Mouse (Mus musculus) adrenal gland, adult 8-10 months (tissue): ENCODE data around the gene Mxra8. TPM values are rescaled to one million over a fixed set of nuclear protein-coding genes. Genes with fewer than 3 reads are reported as not detected.

Experiments used
- DNase-seq: peaks from one replicate; pipeline ENCODE4 v3.0.0; 2022
- total RNA-seq, 4 experiments: library from RNA; stranded (reverse); gene quantifications; 2 replicates each; pipeline ENCODE4 v1.2.4; 2022

Mxra8 gene
- total RNA-seq: 10 to 100 TPM; 45.1 to 93.9 (median 66.8) TPM

DNA sequence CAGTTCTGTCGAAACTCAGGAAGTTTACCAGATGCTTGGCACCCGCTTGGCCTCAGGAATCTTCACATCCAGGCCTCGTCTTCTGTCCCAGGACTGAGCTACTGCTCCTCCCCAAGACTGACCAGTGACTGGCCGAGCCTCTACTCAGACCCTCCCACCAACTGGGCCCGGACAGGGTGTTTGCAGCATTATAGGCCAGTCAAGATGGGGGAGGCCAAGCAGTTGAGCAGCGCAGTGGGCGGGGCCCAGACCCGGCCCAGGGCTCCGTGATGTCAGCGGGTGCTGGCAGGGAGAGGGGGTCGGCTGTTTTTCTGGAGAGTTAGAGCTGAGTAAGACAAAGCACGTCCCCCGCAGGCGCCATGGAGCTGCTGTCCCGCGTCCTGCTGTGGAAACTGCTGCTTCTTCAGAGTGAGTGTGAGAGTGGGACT lies at the start of gene Mxra8:
Gene Mxra8, plus strand, starts transcription at position 198 of the 428 bp plus-strand sequence.
- peak; percentile 79 for DNase-seq

DNA sequence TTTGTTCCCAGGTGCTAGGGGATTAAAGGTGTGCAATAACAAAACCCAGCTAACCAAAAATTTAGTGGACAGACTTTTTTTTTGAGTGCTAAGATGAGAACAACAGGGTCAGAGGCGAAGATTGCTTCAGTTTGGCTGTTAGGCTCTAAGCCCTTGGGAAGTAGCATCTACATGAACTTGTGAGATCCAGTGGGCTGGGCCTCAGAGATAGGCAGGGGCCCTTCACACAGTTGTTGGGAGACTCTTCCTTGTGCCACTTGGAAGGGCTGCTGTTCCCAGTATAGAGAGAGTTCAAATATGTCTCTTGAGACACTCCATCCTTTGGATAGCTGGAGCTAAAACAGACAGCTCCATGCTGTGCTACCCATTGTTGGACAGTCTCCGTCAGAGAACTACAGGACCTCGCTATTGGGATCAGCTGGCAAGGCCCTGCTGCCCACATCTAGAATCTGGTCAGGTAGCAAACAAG lies 49.4 kb upstream of the Mxra8 start, which contains the start of gene Ankrd65:
Gene Ankrd65, plus strand, starts transcription at position 419 of the 469 bp plus-strand sequence.
- DNase-seq: no peak

DNA sequence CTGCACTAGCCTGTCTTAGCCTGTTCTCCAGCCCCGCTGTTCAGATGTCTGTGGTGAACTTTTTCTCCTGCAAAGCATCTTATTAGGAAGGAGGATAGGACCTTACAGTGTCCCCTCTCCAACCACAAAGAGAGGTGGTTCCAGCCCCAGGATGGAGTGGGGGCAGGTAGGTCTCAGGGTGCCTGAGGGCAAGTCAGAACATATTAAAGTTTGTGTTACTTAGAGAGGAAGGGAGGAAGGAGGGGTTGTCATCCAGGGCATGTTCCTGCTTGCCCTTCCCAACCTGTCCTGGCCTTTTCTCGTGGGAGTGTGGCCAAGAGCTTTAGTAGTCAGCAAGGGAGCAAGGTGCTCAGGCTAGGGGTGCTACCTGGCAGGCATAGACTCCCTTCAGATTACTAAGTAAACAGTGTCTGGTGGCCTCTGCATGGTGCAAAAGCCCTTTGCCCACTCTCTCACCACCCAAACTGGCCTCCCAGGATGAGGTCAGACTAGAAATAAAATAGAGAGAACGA lies 48.8 kb upstream of the Mxra8 start:
- DNase-seq: no peak

DNA sequence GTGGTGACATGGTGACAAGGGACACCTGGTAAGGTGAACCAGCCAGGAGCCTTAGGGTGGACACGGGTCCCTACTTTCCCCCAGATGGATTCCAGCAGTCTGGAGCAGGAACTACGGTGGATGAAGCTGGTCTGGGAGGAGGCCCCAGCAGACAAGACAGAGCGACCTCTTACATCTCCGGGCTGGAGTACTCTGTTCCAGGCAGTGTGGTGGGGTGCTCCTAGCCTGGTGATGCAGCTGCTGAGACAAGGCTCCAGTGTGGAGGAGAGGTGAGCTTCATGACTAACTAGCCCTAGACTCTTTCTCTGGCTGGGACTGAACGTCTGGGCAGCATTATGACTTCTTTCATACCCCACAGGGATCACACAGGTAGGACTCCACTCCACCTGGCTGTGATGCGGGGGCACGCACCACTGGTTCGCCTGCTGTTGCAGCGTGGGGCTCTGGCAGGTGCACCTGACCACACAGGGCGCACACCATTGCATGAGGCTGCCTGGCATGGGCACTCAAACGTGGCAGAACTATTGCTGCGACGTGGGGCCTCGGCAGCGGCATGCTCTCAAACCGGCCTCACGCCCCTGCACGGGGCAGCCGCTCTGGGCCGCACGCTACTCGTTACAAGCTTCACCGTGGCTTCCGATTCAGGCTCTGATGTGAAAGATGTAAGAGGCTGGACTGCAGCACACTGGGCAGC lies 48.1 kb upstream of the Mxra8 start:
- no peak for DNase-seq

DNA sequence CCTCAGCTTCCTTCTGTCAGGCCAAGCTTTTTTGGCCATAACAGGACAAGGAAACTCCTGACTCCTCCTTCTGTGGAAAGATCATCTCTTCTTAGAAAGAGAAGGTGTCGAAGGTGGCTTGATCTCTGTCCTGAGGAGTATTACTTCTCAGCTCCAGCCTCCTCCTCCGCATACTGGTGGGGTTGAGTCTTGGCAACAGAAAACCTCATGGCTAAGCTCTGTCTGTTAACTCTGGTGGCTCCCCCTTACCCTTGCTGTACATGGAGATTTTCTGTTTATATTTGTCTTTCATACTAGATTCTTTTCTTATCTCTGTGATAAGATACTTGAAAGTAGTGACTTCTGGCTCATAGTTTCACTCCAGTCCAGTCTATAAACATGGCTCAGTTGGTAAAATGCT lies 45.8 kb upstream of the Mxra8 start:
- no peak for DNase-seq

DNA sequence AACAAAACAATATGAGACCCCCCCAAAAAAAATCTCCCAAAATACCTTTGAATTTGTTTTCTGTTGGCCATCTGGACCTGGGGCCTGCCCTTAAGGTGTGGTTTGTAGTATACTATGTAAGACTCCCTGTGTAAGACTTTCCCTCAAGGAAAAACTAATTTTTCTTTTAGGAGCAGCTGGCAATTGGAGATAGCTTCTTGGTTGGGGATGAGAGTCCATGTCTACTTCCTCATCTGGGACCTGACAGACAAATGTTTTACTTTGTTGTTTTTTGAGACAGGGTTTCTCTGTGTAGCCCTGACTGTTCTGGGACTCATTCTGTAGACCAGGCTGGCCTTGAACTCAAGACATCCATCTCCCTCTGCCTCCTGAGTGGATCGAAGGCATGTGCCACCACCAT lies 37.4 kb upstream of the Mxra8 start:
- DNase-seq: no peak

DNA sequence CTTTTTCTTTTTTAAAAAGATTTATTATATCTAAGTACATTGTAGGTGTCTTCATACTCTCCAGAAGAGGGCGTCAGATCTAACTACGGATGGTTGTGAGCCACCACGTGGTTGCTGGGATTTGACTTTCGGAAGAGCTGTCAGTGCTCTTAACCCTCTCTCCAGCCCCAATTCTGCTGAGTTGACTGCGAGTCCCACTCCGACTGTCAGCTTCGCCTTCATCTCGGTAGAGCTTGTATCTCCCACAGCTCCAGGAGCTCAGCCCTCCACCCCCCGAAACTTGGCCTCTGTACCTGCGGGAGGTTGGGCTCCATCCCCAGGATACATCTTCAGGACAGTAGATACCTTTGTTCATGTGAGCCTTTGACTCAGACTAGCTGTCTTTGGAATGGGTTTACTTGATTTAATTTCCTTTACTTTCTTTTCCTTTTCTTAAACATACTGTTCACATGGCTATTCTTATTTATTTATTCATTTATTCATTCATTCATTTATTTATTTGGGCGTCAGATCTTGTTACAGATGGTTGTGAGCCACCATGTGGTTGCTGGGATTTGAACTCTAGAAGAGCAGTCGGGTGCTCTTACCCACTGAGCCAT lies 36.6 kb upstream of the Mxra8 start, which contains the start of gene Mrpl20:
Gene Mrpl20, plus strand, starts transcription at position 138 of the 599 bp plus-strand sequence.
- no peak for DNase-seq

DNA sequence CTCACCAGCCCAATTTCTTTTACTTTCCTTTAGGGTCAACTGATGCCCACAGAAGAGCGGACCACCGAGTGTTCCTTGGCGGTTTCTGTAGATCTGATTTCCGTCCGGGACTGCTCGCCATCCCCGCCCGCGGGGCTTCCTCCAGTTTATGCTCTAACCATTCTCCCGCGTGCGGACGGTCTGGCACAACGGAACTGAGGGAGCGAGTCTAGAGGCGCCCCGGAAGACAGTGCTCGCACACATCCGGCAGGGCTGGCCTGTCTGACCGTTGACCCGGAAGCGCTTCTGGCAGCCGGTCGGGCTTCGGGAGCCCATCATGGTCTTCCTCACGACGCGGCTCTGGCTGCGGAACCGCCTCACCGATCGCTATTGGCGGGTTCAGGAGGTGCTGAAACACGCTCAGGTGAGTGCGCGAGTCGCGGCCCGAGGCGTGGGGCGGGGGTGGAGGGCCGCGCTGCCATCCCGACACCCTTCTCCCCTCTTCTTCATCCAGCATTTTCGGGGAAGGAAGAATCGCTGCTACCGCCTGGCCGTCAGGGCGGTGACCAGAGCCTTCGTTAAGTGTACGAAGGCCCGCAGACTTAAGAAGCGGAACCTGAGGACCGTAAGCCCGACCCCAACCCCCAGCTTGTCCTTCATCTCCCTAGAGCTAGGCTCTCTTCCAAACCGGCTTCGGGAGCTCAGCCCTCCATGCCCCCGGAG lies 36.0 kb upstream of the Mxra8 start:
- peak; percentile 92 for DNase-seq

DNA sequence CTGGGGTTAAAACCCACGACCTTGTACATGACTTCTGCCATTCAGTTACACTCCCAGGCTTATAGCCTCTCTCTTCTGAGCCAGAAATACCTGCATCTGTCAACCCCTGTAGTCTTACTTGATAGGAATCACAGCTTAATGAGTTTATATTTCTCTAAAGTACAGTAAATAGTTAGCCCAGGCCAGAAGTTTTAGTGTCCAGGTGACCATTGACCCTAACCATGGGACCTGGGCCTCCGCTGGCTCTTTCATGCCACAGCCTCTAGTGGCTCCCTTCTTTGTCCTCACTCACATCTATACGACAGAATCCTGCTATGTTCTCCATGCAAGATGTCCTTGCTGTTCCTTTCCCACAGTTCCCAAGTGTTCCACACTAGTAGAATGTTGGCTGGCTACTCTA lies 31.6 kb upstream of the Mxra8 start:
- DNase-seq: no peak

DNA sequence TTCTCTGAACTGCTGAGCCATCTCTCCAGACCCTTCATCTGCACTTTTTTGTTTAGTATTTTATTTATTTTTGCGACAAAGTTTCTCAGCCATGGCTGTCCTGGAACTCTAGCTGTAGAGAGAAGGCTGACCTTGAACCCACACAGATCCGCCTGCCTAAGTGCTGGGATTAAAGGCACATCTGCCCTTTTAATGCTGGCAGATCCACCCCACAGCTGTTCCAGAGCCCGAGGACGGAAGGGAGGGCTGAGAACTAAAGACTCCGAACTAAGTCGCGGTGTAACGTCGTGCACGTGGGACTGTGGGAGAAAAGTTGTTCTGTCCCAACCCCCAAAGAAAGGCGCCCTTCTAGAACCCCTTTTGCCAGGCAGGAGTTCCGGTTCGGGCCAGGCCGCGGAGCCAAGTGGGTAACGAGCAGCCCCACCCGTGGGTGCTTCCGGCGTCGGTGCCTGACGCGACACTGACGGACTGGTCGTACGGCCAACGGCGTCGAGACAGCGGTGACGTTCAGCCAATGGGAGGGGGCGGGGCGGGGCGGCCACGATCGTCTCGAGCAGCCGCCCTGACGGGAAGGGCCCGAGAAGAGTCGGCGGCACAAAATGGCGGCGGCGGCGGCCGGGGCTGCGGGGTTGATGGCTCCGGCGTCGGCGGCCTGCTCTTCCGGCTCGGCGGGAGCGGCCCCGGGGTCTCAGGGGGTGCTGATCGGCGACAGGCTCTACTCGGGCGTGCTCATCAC lies 27.4 kb upstream of the Mxra8 start, which contains the start of gene Ccnl2:
Gene Ccnl2, plus strand, starts transcription at position 561 of the 736 bp plus-strand sequence.
- DNase-seq: peak; percentile 94

DNA sequence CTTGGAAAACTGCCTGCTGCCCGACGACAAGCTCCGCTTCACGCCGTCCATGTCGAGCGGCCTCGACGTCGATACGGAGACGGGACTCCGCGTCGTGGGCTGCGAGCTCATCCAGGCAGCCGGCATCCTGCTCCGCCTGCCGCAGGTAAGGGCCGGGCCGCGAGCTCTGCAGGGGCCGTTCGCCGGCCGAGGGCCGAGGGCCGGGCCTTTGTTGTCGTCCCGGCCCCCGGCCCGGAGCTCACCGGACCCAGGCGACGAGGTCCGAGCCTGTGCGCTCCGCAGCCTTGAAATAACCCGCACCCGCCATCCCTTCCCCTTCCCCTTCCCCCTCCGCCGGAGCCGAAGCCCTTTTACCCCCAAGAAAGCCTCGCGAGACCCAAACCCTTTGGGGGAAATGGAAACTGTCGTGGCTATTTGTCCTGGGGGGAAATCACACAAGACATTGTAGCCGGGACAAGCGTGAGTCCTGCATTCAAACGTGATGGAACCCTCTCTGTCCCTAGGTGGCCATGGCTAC lies 26.8 kb upstream of the Mxra8 start:
- peak; percentile 36 for DNase-seq

DNA sequence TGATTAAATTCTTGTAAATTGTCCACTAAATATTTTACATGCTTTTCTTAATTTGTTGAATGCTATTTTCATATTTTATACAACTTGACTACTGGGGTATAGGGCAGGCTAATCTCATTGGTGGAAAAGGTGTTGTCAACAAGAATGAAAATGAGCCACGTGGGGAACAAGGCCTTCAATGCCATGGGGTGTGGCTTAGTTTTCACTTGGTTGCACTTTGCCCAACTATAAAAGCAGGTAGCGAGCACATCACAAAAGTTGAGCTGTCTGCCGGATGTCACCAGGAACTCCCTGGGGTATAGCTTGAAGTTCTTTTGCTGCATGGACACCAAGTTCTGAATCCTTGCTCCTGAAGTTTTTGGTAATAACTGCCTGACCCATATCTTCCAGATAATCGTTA lies 21.9 kb upstream of the Mxra8 start:
- DNase-seq: no peak

DNA sequence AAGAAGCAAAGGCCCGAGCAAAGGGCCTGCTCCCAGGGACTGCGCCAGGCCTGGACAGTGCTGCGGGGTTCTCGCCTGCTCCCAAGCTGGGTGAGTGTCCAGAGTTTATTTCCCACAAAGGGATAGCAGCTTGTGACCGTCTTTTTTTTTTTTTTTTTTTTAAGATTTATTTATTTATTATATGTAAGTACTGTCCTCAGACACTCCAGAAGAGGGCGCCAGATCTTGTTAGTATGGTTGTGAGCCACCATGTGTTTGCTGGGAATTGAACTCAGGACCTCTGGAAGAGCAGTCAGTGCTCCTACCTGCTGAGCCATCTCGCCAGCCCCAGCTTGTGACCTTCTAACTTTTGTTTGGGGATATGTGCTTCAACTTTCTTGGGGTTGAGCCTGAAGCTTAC lies 18.5 kb upstream of the Mxra8 start:
- no peak for DNase-seq

DNA sequence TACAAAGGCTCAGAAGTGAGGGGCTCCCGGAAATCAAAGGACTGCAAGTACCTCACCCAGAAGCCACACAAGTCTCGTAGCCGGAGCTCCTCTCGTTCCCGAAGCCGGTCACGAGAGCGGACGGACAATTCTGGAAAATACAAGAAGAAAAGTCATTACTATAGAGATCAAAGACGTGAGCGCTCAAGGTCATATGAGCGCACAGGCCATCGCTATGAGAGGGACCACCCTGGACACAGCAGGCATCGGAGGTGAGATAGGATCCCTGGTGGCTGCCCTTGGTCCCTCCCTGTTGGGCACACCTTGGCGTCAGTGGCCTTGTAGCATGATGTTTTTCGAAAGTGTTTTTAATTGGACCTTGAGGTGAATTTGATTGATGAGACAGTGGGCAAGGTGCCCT lies 16.0 kb upstream of the Mxra8 start:
- DNase-seq: peak; percentile 42

DNA sequence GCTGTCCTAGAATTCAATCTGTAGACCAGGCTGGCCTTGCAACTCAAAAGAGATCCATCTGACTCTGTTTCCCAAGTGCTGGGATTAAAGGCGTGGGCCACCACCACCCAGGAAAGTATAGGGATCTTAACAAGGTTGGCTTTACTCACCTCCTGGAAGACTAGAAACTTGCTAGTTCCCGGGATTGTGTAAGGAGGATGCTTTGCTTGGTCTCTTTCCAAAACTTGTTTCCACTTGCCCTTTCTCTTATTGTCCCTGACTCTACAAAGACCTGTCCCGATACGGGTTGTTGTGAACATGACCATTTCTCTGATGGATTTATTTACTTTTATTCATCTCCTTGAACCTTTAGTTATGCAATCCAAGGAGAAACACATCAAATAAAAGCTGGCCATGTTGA lies 9.6 kb upstream of the Mxra8 start:
- DNase-seq: no peak

DNA sequence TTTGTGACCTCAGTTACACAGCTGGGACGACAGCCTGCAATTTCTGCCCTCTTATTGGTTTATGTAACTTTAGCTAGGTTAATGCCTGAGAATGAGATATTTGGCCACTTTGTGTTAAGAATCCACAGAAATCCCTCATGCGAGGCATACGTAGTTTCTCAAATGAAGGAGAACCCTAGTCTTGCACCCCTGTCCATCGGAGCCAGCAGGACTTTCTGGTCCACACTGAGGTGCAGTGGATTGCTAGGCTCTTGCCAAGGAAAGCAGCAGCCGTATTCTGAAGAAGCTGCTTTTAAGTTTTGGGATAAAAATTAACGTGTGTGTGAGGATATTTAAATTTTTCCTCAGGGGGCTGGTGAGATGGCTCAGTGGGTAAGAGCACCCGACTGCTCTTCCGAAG lies 8.9 kb upstream of the Mxra8 start:
- no peak for DNase-seq

DNA sequence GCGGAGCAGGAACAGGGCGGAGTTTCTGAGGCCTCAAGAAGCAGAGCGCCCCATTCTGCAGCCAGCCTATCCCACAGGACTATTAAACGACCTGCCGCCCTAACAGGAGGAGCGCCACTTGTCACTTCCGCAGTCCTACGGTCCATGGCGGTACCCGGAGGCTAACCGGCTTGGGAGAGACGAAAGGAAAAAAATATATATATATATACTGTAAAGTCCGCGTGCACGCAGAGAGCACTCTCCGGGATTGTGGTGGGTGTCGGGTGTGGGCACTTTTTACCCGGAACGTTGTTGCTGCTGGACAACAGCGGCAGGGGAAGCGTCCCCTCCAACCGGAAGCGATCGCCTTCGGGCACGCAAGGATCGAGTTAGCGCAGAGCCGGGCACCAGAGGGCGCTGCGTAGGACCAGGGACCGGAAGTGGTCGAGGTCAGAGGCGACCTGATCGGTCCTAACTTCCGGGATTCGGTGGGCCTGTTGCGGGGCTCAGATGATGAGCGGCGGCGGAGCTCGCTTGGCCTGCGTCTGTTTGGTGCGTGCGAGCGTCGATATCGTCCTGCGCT lies 8.2 kb upstream of the Mxra8 start, which contains the start of gene Aurkaip1:
Gene Aurkaip1, plus strand, starts transcription at position 68 of the 562 bp plus-strand sequence.
- peak; percentile 92 for DNase-seq

DNA sequence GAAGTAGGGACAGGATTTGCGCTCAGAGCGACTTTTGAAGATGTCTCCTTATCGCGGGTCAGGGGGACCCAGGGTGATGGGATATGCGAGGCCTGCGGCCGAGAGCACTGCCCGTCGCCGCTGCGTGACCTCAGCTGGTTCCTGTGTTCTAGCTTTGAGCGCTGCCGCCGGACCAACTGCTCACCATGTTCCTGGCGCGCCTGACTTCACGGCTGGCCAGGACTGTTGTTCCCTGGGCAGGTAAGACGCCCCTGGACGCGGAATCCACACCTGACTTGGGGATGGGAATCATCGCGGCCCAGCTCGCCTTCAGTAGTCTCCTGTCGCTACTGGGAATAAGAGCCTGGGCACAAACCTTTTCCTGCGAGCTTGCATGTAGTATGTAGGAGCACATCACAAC lies 7.6 kb upstream of the Mxra8 start:
- DNase-seq: no peak

DNA sequence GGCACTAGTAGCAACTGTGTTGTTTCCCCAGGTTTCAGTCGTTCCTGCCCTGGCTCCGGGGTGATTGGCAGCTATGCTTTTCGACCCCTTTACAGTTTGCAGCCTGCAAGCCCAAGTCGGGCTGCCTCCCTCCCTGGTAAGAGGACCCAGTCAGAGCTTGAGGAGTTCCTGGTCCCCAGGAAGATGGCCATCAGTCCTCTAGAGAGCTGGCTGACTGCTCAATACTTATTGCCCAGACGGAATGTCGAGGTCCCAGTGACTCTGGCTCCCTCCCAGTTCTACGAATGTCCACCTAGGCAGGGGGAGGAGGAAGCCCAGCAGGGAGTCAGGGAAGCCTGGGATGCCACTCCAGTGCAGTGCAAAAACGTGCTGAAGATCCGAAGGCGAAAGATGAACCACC lies 7.2 kb upstream of the Mxra8 start:
- DNase-seq: no peak

DNA sequence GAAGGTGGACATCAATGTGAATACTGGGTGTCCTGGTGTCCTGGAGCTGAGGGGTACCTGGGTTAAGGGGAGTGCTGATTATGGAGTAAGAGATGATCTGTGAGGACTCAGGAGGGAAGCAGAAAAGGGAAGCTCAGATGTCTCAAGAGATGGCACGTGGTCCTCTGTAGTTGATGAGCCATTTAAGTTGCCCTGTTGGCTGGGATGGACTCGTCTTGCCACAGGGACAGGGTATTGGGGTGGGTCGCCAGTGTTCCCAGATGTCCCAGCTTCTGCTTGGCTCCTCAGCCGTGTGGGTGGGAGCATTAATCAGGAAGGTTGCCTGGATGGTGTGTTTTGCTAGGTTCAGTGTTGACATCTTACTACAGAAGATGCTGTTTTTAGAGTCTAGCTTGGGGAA lies 6.2 kb upstream of the Mxra8 start:
- DNase-seq: no peak

DNA sequence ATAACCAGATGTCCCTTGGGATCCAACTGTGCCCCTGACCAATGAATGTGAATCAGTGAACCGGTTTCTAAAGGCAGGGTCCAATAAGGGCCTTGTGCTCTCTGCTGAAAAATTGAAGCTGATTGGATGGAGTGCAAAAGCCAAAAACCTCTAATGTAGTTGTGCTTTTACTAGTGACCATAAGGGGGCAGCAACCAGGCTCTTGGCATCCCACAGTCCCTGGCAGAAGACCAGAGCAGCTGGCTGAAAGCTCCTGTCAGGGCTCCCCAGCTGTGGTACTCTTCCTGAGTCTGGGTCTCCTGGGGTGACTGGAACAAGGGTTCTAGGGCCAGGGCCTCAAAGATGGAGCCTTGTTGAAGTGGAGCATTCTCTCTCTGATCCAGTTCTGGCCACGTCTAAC lies 5.6 kb upstream of the Mxra8 start:
- DNase-seq: peak; percentile 72
